Comparison of ENCODE assay signal across 12 mouse cellular contexts in genomic region chr3:98547641-98548040, GRCm38 (mm10). TPM values are rescaled to one million over a fixed set of nuclear protein-coding genes. Genes with fewer than 3 reads are reported as not detected.
"Had no signal": no experiment of that assay in that cellular context is flagged by ENCODE, and none has a peak within 500 bp of the region (broad histone marks: within the 10 kb centered on the region; RNA-seq: fewer than 3 reads in every experiment).

No protein-coding gene starts in this region.

RNA-seq across cellular contexts. Expression of gene Hsd3b4, which starts 37.3 kb away (rescaled TPM):
- polyA plus RNA-seq: neural tube, embryonic 12.5 days; neural tube, embryonic 13.5 days; neural tube, embryonic 14.5 days; neural tube, embryonic 15.5 days; small intestine, adult 2 months; spleen, adult 2 months; stomach, embryonic 14.5 days; stomach, embryonic 15.5 days; stomach, embryonic 16.5 days; stomach, postnatal 0 days; thymus, postnatal 0 days; urinary bladder, adult 2 months had no signal

RNA-seq across cellular contexts. Expression of gene Gm10681, which starts 41.0 kb away (rescaled TPM):
- polyA plus RNA-seq: neural tube, embryonic 12.5 days; neural tube, embryonic 13.5 days; neural tube, embryonic 14.5 days; small intestine, adult 2 months; spleen, adult 2 months; stomach, embryonic 14.5 days; stomach, embryonic 15.5 days; stomach, embryonic 16.5 days; stomach, postnatal 0 days; thymus, postnatal 0 days; urinary bladder, adult 2 months had no signal
